Mouse (Mus musculus) c-Kit-positive CD71-positive TER-119-positive erythroid progenitor cells, embryonic 14.5 days (primary cell): Measurements from ENCODE around the gene Ccdc88a.

Experiments
- DNase-seq: peaks from one replicate; pipeline ENCODE4 v3.0.0-alpha.2; 2013; ENCODE audit warnings: low spot score

Gene Ccdc88a

DNA sequence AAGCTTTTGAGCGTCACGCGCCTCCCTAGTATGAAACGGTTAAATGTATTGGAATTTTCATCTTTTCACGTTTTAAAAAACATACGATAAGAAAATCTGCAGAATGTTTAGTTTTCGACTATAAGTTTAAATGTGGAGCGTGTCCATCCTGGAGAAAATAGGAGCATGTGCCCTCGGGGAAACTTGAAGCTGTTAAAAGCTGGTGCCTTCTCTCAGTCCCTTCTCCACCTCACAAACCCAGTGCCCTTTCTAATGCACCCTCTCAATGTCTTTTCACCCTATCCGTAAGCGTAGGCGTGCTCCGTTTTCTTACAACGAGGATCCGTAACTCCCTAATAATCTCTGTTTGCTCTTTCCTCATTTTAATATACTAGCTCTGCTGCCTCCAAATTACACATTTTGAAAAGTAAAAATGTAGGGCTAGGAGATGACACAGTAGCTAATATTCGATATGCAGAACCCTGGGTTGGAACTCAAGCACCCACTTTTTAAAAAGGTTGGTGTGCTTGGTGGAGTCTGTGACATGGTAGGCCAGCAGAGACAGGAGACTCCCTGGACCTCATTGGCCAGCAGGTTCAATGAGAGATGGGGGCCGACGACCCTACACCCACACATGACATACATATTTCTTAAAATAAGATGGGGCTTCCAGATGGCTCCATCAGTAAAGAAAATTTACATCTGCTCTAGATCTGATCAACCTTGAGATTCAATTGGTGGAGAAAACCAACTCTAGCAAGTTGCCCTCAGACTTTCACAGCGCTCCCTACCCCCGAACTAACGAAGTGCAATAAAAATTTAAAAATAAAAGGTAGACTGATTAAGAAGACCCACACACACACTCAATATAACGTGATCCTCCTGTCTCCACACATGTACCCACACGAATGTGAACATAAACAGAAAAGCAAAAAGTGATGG, 175.3 kb downstream of the Ccdc88a start:
- DNase-seq, result no peak

DNA sequence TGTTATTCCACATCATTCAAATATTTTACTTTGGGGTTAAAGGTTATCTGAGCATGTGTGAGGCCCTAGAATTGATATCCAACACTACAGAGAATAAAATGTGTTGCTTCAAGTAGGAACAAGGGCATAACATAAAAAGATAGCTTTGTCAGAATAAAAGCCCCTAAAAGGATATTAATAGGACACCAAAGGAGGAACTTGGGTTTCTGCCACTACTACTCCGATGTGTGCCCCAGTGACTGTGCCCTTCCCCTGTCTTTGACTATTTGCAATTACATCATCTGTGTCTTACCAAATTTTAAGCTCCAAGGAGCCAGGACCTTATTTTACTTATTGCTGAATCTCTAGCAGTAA, 175.9 kb downstream of the Ccdc88a start:
- DNase-seq, result no peak
